Mouse (Mus musculus): ENCODE measurements around the gene Iqsec1.

- TF ChIP-seq CTCF (IDR thresholded peaks at IDR 0.05; ENCODE audit: low read depth) (no peak), EP300 (IDR thresholded peaks at IDR 0.05; ENCODE audit: low read depth) (no peak)
These were observed 25.9 kb upstream of the Iqsec1 start for GRCm38 (mm10) chr6:91014198-91014958.
